Mouse (Mus musculus): Measurements from ENCODE around the gene Capza1. TPM values are rescaled to one million over a fixed set of nuclear protein-coding genes. Genes with fewer than 3 reads are reported as not detected.

Capza1 gene
- total RNA-seq (2023) = 148 to 173 TPM (median 165 TPM) in 4 replicates

DNA sequence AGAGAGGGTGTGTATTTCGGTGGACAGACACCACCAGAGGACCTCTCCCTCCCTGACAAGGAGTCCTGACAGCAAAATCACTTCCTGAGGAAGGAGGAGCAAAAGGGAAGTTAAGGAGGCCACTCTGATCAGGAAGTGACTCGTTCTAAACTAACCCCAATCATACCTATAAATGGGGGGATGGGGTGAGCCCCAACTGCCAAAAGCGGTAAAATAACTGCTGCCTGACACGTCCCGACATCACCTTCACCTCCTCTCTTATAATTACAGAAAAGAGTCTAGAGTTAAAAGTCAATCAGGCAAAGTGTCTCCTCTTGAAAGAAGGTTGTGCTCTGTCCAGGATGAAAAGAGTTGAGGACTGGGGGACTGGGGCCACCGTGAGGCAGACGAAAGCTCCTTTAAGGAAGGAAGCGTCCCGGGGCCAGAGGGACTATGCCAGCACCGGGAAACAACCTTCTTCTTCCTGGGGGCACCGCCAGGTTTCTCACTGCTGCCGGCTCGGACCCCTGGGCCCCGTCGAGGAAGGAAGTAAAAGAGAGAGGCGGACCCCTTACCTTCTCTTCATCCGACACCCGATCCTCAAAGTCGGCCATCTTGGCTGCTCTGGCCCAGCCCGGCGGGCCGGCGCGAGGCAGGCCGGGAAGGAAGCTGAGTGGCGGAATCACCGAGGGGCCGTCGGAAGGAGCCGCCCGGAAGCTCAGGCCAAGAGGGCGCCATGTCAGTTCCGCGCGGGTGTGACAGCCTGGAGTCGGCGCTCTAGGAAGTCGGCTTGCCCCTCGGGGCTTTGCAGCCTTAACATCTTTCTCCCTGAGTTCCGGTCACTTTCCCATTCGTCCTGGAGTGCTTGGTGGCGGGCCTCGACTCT, at the start of gene Capza1, which contains the start of gene St7l:
Gene Capza1 (minus strand): TSS at position 720 of the 865 bp plus-strand sequence.
Gene St7l (plus strand): TSS at position 220 of the 865 bp plus-strand sequence.

DNA sequence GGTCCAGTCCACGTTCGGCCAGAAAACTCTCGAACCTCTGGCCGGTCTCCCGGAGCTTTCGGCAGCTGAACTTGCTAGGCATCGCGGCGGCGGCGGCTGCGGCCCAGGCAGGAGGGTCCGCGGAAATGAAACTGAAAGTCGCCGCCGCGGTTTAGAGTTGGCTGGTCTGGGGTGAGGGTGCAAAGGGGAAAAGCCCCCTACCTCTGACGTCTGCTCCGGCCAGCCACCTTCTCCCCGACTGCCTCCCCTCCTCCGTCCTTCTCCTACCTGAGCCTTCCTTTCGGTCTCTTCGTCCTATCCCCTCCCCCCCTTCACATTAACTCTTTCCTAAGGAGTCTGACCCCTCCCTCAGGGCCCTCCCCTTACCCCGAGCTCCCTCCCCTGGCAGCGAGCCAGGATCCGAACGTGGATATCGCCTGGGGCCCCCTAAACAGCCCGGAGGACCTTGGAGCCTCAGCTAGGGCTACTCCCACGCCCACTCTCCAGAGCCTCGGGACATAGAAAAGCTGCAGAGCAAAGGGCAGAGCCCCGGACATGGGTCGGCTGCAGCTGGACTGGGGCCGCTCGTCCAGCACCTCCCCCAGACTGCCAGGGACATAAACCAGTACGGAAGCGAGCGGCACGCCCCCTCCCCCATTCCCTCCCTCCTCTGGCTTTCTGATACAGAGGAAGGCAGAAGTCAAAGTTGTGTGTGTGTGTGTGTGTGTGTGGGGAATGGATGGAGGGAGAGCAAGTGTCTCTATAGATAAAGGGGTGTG, 46.1 kb downstream of the Capza1 start, which contains the start of gene Mov10:
Gene Mov10 (minus strand): TSS at position 573 of the 758 bp plus-strand sequence.

GRCm38 (mm10) chr3:104788075-104788474, 76.2 kb downstream of the Capza1 start, which contains the start of gene Rhoc:
Rhoc (plus strand) TSS chr3:104788375.

DNA sequence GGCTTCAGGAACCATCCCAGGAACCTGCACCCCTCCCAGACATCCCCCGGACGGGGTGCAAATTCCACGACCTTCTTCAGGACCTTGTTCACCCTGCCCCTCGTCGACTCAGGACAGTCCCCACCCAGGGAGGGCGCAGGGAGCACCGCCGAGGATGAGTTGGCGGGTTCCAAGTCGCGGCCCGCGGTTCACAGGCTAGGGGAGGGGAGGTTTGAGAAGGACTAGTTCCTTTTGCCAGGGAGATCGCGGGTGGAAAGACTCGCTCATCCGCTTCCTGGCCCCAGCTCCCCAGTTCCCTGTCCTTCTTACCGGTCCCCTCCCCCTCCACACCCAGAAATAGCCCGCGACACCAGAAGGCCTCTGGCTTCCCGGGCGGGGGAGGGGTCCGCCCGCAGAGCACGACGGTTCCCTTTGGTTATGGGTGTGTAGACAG, 82.8 kb downstream of the Capza1 start, which contains the start of gene Fam19a3:
Gene Fam19a3 (minus strand): TSS at position 370 of the 433 bp plus-strand sequence.

DNA sequence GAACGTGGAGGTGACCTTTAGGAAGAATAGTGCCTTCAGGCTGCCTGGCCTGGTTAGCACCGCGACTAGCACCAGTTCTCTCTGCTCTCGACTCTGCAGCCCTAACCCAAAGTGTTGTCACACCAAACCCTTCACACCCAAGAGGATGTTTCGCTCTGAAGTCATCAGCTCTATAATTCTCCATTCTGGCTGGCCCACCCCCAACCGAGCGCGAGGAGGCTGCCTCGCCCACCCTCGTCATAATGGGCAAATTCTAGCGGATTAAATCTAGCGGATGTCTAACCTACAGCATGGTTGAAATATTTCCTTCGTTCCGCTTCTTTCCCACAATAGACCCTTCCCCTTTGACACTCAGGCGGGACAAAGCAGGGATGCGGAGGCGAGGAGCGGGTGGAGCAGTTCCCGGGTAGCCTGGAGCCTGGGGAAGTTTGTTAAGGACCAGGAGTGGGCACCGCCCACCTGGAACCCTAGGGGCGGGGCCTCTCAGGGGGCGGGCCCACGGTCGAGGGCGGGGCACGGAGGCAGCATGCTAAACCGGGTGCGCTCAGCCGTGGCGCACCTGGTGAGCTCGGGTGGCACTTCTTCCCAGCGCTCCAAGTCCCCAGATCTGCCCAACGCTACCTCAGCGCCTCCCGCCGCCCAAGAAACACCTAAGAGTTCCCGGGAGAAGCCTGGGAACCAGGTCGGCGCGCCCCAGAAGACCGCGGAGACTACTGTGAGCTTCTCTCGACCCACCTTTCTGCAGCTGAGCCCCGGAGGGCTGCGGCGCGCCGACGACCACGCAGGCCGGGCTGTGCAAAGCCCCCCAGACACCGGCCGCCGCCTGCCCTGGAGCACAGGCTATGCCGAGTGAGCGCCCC, 83.5 kb downstream of the Capza1 start, which contains the start of gene Ppm1j:
Gene Ppm1j (plus strand): TSS at position 496 of the 860 bp plus-strand sequence.

Other genes starting within 250 kb of the Capza1 start
- gene Slc16a1, start 225.8 kb downstream of the Capza1 start, total RNA-seq (2023) = 18.4 to 22.1 TPM (median 21.9 TPM) in 4 replicates
- 0.46 to 2.3 TPM in 2 of 4 replicates, not detected in the others for gene Ppm1j, start 83.4 kb downstream of the Capza1 start, total RNA-seq (2023)
- not detected in 4 replicates for gene Fam19a3, start 82.7 kb downstream of the Capza1 start, total RNA-seq (2023)
- gene Rhoc, start 76.1 kb downstream of the Capza1 start, total RNA-seq (2023) = not detected in 4 replicates
- gene Mov10, start 45.9 kb downstream of the Capza1 start, total RNA-seq (2023) = 23.0 to 27.7 TPM (median 25.2 TPM) in 4 replicates
- 18.7 to 24.2 TPM (median 21.5 TPM) in 4 replicates for gene St7l, start 500 bp downstream of the Capza1 start, total RNA-seq (2023)
- 0.21 to 0.22 TPM in 2 of 4 replicates, not detected in the others for gene Wnt2b, start 97.4 kb upstream of the Capza1 start, total RNA-seq (2023)
- 0.15 to 0.56 TPM (median 0.35 TPM) in 3 of 4 replicates, not detected in the other for gene Cttnbp2nl, start 188.6 kb upstream of the Capza1 start, total RNA-seq (2023)
- gene 4930564D02Rik, start 202.3 kb upstream of the Capza1 start, total RNA-seq (2023) = not detected in 4 replicates

Data from B cell, adult 62 days (primary cell).